Mouse (Mus musculus) liver, embryonic 18 days (tissue): ENCODE data around the gene Rnf114. TPM values are rescaled to one million over a fixed set of nuclear protein-coding genes. Genes with fewer than 3 reads are reported as not detected.

ENCODE experiments used
- polyA plus RNA-seq: library from polyadenylated mRNA; depleted of rRNA; stranded (reverse); fragments of >200 nt; gene quantifications from 2 replicates; pipeline ENCODE4 v1.2.3, GENCODE M21; 2012; rRNA removed

Gene Rnf114
- polyA plus RNA-seq, result 46.8 and 52.3 TPM in 2 replicates

GRCm38 (mm10) chr2:167491757-167492708 is at the start of gene Rnf114:
TSS of gene Rnf114 (plus strand) at chr2:167492645.

DNA sequence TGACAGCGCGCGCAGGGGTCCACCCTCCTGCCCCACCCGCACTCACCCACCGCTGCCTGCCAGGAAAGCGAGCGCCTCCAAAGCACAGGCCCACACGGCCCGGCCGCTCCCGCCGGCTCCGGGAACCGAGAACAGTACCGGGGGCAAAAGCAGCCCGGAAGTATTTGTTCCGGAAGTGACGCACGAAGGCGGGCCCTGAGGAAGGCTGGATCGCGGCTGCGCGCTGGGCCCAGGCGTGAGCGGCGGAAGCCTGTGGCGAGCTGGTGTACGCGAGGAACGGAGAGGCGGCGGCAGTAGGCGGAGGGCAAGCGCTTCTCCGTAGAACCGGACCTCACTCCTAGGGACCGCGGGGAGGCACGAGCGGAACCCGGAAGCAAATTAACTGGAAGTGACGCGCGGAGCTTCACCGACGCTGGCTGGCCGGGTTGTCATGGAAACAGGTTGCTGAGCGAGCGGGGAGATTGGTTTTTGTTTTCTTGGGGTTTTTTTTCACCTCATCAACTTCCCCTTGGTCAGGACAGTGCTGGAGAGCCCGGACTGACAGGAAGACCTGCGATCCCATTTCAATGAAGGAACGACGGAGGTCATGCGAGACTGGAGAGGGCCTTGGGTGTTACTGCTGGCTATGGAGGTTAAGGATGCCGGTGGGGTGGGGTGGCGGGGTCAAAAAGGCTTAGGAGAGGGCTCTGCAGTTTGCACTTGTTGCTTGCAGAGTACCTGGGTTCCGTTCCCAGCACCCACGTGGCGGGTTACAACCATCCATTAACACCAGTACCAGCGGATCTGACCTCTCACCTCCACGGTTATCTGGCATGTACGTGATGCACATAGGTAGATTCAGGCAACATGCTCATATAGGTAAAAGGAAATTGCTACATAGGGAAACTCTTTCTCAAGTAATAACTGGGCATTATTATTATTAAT is 530 bp downstream of the Rnf114 start, which contains the start of gene Spata2:
TSS of gene Spata2 (minus strand) at position 175 of the 924 bp plus-strand sequence.

DNA sequence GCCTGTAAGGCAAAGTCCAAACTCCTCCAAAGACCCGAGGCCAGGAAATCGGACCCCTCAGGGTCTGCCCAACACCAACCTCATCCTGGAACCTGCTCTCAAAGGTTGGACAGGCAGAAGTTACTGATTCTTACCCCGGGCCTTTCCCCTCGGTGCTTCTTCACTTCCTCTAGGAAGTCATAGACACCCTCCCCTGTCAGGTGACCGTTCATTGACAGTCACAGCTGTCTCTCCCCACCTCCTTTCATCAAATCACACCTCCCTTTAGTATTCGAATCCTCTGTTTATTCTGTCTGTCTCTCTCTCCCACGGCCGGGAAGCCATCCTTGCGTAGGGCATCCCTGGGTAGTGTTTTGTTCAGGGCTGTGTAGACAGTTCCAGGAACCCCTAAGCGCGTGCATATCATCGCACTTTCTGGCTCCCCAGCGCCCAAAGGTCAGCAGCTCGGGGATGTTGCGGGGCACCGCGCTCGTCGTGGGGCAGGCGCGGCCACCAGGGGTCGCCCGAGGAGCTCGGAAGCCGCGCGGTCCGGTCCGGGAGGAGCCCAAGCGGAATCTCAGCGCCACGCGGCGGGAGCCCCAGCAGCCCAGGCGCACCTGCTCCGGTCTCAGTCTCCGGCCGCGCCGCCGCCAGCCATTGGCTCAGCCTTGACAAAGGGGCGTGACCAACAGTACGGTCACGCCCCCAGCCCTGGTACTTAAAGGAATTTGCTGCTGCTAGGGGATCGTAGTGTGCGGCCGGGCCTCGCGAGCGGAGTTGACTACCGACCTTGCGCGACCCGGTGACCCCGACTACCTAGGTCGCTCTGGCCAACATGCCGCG is 45.2 kb downstream of the Rnf114 start, which contains the start of gene Snai1:
TSS of gene Snai1 (plus strand) at position 720 of the 822 bp plus-strand sequence.

Other genes with a start within 250 kb of the Rnf114 start
- gene B4galt5, start 143.5 kb upstream of the Rnf114 start, polyA plus RNA-seq, result 3.5 and 3.7 TPM in 2 replicates
- 12.4 and 14.4 TPM in 2 replicates for gene Slc9a8, start 70.9 kb upstream of the Rnf114 start, polyA plus RNA-seq
- 5.3 and 5.6 TPM in 2 replicates for gene Spata2, start 242 bp downstream of the Rnf114 start, polyA plus RNA-seq
- 1.6 and 1.7 TPM in 2 replicates for gene Snai1, start 45.5 kb downstream of the Rnf114 start, polyA plus RNA-seq
- 51.2 and 54.5 TPM in 2 replicates for gene Ube2v1, start 139.4 kb downstream of the Rnf114 start, polyA plus RNA-seq
- not detected in 2 replicates for gene Gm20431, start 168.9 kb downstream of the Rnf114 start, polyA plus RNA-seq
- 41.0 and 43.4 TPM in 2 replicates for gene Cebpb, start 196.3 kb downstream of the Rnf114 start, polyA plus RNA-seq
- gene Tmem189, start 197.2 kb downstream of the Rnf114 start, polyA plus RNA-seq, result 14.8 and 16.0 TPM in 2 replicates